In the genomic region with DNA sequence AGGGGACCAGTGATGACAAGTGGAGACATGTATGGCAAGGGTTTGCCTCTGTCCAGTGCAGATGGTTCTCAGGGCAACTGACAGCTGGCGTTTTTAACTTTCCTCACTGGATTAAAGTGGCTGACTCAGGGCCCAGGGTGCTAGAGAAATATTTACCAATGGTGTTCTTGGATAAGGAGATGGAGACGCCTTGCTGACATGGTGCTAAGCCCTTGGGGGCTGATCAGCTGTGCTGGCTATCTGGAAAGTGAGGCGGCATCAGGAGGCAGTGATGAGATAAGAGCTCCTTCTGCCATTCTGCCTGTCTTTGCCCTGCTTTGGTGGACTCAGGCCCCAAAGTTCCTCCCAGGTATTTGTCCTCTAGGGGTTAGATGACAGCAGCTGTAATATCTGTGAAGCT, we compare ENCODE assay signal across 2 mouse cellular contexts.
TF ChIP-seq lines count a peak whose summit lies in the region.

No protein-coding gene starts in this region.

TF ChIP-seq in CH12.LX, 34 proteins besides CTCF, POLR2A, EP300 and RAD21:
- TF ChIP-seq NELFE (IDR thresholded peaks at IDR 0.05; ENCODE audit: low read depth, low read length), result no peak
- TF ChIP-seq TCF12 (IDR thresholded peaks at IDR 0.05; ENCODE audit: low read depth, low read length), result 0 out of 2 replicates have a peak, but pooled peaks have one; percentile 29
- no peak for TF ChIP-seq JUN (IDR thresholded peaks at IDR 0.05; ENCODE audit: insufficient read depth, low read depth, low read length)
- no peak for TF ChIP-seq JUND (conservative IDR thresholded peaks at IDR 0.05; ENCODE audit: low read depth, low read length)
- no peak for TF ChIP-seq MAFK (IDR thresholded peaks at IDR 0.05; ENCODE audit: insufficient replicate concordance, low read length)
- no peak for TF ChIP-seq TBP (conservative IDR thresholded peaks at IDR 0.05; ENCODE audit: low read depth, low read length)
- no peak for TF ChIP-seq MYC (IDR thresholded peaks at IDR 0.05; ENCODE audit: low read depth, low read length)
- no peak for TF ChIP-seq MAZ (IDR thresholded peaks at IDR 0.05; ENCODE audit: low read depth, low read length)
- TF ChIP-seq ZC3H11A (IDR thresholded peaks at IDR 0.05; ENCODE audit: low read depth, low read length), result no peak

TF ChIP-seq in MEL, 35 proteins besides CTCF, POLR2A, EP300 and RAD21:
- TF ChIP-seq TAL1 (IDR thresholded peaks at IDR 0.05; ENCODE audit: low read length), result no peak
- TF ChIP-seq ETS1 (IDR thresholded peaks at IDR 0.05; ENCODE audit: low read depth, low read length), result peak; percentile 80
- no peak for TF ChIP-seq MAFK (IDR thresholded peaks at IDR 0.05; ENCODE audit: borderline replicate concordance, low read depth, low read length)
- no peak for TF ChIP-seq GABPA (IDR thresholded peaks at IDR 0.05; ENCODE audit: low read depth, low read length)
- no peak for TF ChIP-seq HCFC1 (IDR thresholded peaks at IDR 0.05; ENCODE audit: low read depth, low read length)
- no peak for TF ChIP-seq NRF1 (IDR thresholded peaks at IDR 0.05; ENCODE audit: insufficient read depth, low read depth, low read length, poor library complexity, severe bottlenecking)
- TF ChIP-seq TBP (IDR thresholded peaks at IDR 0.05; ENCODE audit: low read depth, low read length), result no peak
- no peak for TF ChIP-seq ZMIZ1 (IDR thresholded peaks at IDR 0.05; ENCODE audit: low read depth, low read length)
- no peak for TF ChIP-seq ZKSCAN1 (IDR thresholded peaks at IDR 0.05; ENCODE audit: low read depth, low read length)
- no peak for TF ChIP-seq ZNF384 (IDR thresholded peaks at IDR 0.05; ENCODE audit: low read depth, low read length)
- TF ChIP-seq MXI1 (IDR thresholded peaks at IDR 0.05; ENCODE audit: low read depth, low read length), result no peak
- TF ChIP-seq MAX (IDR thresholded peaks at IDR 0.05; ENCODE audit: low read length), result no peak
- TF ChIP-seq MYB (IDR thresholded peaks at IDR 0.05; ENCODE audit: low read depth, low read length), result no peak
- TF ChIP-seq SIN3A (IDR thresholded peaks at IDR 0.05; ENCODE audit: low read length), result 0 out of 2 replicates have a peak, but pooled peaks have one; percentile 25
- no peak for TF ChIP-seq MAZ (IDR thresholded peaks at IDR 0.05; ENCODE audit: low read depth, low read length)
- TF ChIP-seq GATA1 (IDR thresholded peaks at IDR 0.05; ENCODE audit: low read depth, low read length), result 0 out of 2 replicates have a peak, but pooled peaks have one; percentile 21
- TF ChIP-seq MYC (IDR thresholded peaks at IDR 0.05; ENCODE audit: low read depth, low read length), result no peak
- no peak for TF ChIP-seq E2F4 (IDR thresholded peaks at IDR 0.05; ENCODE audit: borderline replicate concordance, low read depth, low read length)
- TF ChIP-seq SMC3 (IDR thresholded peaks at IDR 0.05; ENCODE audit: low read depth, low read length), result no peak
